Mouse (Mus musculus) retina, adult 2 months (tissue): ENCODE data around the gene Cdk12.

ENCODE experiments used
- DNase-seq: peaks from one replicate; pipeline ENCODE4 v3.0.0-alpha.2; 2012; ENCODE audit warnings: low read depth, low spot score

Gene Cdk12

DNA sequence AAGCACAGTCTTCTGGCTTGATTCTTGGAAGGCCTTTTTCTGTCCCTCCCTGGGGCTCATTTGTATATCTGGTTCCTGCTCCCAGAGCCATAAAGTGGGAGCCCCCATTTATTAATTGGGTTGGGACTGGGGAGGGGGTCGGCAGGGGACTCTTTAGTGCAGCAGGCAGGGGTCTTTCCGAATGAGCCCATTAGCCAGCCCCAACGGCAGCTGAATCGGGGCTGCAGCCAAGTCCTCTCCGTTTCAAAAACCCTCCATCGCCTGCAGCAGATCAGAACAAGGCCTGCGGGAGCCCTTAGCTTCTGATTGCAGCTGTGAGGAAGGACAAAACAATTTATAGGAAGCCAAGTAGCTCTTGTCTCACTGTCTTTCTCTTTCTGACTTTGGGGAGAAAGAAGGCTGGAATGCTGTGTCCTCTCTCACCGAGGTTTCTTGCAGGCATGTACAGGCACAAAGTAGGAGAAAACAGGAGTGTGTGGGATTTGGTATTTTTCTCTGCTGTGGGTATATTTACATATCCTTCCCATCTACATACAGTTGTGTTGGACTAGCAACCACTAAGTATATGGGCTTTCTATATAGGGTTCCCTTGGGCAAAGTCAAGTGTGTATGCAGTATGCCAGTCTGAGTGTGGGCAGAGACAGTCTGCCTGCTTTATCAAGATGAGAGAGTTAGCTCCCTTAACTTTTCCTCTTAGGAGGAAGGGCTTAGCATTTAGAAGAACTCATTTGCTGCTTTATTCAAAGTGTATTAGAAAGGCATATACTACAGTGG, 58.0 kb downstream of the Cdk12 start:
- DNase-seq, result no peak

DNA sequence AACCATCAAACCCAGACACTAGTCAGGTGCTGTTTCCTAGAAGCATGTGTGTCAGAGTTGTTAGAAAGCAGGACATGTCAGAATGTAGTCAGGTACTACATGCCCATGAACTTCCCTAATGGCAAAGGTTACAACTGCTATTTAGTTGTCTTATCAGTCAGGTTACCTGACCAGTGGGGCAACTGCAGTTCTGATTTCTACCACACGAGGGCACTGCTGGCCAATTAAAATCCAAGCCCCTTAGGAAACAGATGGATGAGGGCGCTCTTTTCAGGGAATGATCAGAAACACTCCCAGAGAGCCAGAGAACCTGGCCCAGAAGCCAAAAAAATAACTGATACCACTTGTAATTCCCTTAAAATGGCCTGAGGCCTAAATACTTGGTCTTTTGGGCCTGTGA, 62.2 kb downstream of the Cdk12 start:
- peak; percentile 60 for DNase-seq

DNA sequence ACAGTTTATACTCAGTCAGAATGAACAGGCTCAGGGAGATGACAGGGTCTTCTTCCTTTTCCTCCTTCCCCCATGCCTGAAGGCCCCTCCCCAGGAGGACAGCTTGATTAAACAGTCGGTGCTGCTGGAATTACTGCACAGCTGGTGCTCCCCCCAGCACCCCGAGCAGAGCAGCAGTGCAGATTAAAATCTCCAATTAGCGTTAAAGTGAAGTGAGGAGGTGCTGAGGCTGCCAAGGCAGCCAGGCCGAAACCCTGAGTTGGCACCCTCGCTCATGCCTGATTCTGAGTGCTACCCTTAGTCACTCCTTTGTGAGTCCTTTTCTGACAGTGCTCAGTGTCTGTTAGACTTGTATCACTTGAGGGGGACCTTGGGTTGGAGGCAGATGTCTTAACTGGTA, 63.0 kb downstream of the Cdk12 start:
- DNase-seq, result no peak

DNA sequence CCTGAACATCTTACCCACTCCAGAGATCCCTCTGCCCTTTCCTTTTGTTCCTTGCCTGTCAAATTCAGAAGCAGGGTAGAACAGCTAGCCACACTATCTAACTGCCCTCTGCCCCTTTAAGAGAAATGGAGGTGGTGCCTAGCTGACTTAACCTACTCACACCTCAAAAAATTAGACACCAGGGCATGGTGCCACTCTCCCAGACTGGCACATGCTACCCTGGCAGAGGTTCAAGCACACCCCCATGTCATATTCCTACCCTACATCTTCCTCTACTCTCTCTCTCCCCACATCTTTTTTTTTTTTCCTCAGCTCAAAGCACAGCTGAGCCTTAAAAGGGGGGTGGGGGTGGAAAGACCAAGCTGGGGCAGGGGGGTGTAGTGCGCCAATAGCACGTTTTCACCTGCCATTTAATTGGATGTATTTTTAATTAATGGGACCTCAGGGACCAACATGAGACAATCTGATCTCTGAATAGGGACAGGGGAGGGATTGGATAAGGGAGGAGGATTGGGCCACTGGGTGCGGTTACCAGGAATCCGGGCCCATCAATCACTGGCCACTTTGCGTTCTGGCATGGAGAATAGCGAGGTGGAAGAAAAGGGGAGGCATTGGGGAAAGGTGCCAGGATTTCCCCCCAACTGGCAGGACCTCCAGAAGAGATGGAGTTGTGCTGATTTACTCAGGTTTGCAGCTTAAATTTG, 64.0 kb downstream of the Cdk12 start:
- no peak for DNase-seq

DNA sequence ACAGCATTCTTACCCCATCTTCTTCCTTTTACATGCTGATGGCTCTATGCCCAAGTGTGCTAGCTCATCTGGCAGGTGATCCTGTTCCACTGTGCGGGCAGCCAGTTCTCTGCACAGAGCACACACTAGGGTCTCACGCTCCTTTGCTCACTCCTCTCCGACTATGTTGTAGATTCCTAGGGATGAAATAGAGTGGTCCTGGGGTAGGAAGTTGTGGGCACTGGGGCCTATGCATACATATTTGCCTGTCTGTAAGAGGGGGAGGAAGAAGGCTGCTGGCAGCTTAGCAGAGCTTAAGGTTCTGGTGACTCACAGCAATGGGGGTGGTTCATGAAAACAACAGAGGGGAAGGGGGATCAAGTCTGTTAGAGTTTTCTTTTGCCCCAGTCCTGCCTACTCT, 67.2 kb downstream of the Cdk12 start:
- DNase-seq, result no peak

DNA sequence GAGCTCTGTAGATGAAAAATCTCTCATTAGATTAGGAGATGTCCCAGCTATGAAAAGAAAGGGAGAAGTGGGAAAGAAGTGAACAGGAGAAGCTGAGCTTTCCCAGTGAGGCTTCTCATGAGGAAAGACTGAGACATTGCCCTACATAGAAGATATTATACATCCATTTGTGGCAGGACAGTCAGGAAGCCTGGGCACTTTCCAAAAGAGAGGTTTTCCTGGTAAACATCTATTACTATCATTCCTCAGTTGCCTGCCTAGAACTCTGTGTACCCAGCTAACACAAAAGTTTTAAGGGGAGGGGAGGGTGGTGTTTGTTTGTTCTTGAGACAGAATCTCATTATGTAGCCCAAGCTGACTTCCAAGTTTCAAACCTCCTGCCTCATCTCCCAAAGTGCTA, 67.6 kb downstream of the Cdk12 start:
- no peak for DNase-seq

DNA sequence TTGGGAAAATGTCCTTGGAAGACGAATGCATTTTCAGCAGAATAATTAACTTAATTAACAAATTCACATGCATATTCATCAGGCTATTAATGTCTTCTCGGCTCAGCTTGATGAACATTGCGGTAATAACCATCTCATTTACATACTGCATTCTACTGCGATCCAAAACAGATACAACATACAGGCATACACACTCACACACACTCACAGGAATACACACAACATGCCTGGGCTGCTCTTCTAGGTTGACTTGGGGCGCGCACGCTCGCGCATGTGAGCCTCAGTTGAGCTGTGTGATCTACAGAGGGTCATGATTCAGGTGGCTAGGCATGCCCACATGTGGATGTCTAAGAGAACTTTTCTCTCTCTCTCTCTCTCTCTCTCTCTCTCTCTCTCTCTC, 80.9 kb downstream of the Cdk12 start:
- no peak for DNase-seq

DNA sequence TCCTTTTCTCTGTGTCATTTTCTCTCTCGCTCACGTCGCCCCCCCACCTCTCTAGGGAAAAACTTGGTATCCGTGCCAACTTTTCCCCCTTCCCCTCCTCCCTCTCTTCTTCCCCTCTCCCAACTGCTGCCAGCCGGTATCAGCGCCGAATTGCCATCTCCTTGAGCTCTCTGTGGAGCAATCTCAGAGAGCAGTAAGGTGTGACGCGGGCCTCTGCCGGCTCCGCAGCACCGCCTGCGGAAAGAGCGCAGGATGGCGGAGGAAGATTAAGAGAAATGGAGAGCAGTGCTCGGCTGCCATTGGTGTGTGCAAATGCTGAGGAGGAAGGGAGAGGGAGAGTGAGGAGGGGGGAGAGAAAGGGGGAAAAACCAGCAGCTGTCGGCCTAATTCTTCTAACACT, 81.4 kb downstream of the Cdk12 start:
- DNase-seq, result no peak

DNA sequence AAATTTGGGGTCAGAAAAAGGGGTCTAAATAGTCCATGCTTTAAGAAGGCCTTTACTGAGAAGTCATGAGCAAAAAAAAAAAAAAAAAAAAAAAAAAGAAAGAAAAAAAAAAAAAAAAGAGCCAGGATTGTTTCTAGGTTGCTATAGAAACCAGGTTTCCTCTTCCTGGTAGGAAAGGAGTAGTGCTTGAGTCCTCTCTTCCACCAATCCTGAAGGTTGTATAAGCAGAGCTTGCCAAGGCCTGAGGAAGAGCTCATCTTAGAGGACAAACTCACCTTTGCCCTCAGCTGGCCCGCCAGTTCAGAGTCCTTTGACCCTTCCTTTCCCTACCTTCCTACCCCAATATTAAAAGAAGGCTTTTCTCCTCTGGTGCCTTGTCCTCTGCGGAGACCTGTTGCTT, 82.5 kb downstream of the Cdk12 start:
- no peak for DNase-seq

DNA sequence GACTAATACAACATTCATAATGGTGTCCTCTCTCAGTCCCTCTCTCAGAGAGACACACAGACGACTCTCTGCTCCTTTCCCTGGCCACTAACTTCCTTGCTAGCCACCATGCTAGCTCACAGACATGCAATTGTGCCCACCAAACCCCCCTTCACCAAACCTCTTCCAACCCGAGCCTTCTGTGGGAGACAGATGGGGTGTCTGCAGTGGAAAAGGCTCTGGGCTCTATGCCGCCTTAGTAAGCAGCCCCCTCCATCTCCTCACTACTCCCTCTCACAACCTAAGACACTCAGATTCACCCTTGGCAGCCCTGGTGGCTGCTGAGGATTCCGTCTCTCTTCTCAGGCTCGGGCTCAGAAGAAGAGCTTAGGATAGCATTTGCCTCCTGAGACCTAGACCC, 84.7 kb downstream of the Cdk12 start:
- DNase-seq, result no peak

DNA sequence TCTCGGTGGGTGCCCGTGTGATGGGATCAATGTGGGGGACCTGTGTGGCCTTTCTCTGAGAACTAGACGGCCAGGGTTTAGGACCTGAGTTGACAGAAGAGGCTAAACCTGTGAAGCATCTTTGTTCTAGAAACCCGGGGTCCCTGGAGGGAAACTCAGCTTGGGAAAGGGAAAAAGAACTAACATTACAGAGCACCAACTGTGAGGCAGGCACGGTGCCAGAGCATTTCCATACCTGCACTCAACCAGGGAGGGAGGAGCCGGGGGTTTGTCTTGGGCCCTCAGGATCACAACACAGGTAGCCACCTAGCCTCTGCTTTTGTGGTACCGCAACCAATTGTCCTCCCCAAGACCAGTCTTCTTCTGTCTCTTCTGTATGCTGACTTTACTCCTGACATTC, 85.1 kb downstream of the Cdk12 start:
- no peak for DNase-seq

DNA sequence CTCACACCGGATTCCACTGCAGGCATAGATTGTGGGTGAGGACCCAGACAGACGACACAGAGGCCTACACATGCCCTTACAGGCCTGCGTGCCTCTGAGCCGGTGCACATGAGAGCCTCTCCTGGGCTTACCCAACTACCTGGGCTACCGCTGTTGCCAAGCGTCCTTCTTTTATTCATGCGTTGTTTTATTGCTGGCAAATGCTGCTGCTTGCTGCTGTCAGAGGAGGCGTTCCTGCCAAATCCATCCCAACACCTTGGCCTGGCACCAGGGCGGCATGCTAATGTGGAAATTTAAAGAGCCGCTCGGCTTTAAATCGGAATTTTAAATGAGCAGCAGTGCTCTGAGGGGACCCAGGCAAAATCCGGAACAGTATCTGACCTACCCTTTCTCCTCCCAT, 87.0 kb downstream of the Cdk12 start:
- DNase-seq, result no peak

DNA sequence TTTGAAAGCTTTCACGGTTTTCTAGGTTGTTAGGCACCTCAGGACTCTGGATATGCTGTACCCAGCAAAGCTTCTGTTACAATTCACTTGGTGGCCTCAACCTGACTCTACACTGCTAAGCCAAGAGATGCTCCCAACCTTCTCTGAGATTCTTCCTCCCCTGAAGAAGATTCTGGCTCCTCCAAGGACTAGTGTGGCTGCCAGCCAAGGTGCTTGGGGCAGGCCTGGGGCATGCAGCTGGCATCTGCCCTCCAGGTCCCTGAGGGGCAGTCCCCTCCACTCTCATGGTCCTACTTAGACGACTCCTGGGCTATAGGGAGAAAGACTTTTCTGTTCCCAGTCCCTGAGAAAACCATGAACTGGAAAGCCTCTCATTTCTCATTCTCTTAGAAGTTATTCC, 88.0 kb downstream of the Cdk12 start:
- no peak for DNase-seq

DNA sequence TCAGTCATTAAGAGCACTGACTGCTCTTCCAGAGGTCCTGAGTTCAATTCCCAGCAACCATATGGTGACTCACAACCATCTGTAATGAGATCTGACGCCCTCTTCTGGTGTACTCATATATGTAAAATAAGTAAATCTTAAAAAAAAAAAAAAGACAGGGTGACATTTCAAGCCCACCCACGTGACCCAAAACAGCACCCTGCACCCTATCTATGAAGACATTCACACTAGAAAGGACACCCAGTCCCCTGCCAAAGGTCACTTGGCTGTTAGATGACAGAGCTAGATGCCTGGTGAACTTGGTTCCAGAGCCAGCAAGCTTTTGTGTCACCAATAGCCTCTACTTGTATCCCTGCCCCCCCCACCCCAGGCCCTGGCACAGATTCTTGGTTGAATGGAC, 90.2 kb downstream of the Cdk12 start:
- no peak for DNase-seq

DNA sequence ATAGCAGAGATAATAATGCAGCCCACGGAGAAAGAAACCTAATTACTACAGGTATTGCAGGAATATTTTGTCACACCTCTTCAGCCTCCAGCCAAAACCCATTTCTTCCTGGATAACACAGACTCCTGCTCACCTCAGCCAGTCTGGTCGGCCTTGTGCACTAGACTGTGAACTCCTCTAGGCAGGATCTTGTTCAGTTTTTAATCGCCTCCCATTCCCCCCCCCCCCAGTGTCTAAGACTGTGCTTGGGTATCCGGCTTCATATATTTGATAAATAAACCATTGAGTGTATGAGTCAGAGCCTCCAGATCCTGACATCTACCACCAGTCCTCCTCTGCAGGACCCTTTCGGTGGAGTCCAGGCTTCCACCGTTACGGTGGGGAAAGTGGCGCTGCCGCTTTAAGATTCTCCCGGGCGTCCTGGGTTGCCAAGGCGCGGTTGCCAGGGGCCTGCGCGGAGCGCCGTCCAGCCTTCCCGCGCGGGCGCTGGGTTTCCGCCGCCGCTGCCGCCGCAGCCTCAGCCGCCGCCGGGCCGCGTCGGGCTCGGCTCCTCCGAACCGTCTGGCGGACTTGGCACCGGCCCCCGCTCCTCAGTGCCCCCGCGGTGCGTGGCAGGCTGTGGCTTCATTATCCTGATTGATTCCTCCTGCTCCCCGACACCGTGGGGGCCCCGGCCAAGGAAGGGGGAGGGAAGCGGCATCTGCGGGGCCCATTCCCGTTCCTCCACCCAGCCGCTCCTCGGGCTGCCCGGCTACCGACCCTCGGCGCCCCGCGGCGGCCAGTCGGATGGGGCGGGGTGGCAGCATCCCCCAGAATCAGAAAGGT, 91.5 kb downstream of the Cdk12 start:
- DNase-seq, result no peak

DNA sequence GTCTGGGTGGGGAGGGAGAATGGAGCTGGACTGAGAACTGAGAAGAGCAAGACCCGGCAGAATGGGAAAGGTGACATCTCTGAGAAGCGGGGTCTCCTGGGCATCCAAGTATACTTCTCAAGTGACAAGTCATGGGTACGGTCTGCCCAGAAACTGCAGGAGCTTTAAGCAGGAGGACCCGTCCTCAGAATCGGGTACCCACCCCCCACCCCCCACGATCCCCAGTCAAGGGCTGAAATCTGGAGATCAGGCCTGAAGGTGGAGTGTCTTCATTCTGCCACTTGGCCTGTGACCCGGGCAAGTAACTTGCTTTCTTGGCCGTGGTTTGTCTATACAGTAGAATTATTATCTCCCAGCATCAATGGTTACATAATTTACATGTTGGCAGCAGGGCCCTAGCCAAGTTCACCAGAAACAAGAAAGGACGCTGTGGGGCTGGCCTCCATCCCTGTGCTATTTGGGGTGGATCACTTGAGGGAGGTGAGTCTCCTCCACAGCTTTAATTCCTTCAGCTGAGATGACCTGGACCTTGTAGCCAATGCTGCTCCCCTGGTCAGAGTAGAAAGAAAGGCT, 92.2 kb downstream of the Cdk12 start:
- no peak for DNase-seq

DNA sequence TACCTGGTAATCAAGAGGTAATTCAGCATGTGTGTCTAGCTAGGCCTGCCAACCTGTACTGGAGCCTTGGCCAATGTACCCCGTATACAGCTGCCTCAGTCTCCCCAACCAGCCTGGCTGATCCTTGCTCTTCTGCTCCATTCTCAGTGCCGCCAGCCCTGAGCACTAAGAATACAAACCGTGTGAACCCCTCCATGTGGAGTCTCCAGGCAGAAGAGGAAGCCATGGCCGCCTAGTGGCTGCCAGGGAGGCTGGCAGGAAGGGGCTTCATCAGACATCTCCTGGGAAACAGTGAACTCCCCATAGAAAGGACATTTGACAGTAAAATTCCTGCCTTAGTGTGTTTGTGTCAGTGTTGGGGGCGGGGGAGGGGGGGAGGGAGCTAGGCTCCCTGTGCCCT, 93.4 kb downstream of the Cdk12 start:
- DNase-seq, result no peak

DNA sequence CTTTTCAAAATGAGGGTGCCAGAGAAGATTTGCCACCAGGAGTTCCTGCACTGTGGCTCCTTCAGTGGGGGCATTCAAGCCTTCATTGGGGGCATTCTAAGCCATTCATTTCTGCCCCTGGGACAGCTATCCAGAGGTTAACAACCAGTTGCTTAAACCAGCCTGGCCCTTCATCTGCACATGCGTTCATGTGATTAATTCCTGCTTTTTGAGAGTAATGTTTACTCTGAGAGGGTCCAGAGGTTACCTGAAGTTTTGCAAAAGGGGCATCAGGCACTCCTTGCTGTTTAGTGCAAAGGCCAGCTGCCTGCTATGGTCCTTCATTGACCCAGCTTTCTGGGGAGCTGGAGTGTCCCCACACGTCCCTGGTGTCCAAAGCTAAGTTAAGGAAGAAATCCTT, 94.1 kb downstream of the Cdk12 start:
- no peak for DNase-seq

DNA sequence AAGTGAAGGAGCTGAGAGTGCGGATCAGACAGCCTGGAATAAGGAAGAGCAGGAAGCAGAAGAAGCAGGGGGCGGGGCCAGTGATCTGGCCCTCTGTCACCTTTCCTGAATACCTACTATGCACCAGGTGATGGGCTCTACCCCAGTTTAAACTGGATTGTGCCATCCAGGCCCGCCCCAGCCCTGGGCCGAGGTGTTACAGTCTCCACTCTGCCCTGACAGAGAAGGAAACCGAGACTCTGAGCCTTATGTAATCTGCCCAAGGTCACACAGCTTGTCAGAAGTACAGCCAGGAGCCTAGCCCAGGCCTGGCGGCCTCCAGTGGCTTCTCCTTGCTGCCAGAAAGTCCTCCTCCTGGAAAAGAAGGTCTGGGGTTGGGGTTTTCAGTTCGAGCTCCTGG, 94.9 kb downstream of the Cdk12 start:
- DNase-seq, result no peak

DNA sequence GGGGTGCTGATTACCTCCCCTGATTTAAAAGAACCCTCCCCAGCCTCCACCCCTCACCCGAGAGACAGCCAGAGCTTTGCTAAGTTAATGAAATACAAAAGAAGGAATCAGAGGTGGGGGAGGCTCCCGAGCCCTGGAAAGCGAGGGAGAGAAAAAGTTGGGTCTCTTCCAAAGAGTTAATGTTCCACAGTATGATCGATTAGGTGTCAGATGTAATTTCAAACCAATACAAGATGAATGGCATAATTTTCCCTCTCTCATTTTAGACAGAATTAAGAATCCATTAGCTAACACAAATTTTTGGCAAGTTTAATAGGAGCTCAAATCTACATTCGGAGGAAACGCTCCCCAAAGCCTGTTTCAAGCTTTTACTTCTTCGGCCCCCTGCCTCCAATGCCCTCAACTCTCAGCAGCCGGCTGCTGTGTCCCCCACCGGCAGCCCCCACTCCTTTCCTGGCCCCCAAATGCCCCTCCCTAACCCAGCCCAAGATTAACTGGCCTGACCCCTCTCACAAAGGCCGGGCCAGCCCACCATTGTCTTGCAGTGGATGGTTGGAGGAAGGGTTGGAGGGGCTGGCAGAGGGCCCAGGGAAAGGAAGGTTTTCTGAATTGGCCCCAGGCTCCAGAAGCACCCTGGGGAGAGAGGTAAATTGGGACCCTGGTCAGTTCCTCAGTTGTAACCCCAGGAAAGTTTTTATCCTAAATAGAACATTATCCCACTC, 95.8 kb downstream of the Cdk12 start:
- no peak for DNase-seq

DNA sequence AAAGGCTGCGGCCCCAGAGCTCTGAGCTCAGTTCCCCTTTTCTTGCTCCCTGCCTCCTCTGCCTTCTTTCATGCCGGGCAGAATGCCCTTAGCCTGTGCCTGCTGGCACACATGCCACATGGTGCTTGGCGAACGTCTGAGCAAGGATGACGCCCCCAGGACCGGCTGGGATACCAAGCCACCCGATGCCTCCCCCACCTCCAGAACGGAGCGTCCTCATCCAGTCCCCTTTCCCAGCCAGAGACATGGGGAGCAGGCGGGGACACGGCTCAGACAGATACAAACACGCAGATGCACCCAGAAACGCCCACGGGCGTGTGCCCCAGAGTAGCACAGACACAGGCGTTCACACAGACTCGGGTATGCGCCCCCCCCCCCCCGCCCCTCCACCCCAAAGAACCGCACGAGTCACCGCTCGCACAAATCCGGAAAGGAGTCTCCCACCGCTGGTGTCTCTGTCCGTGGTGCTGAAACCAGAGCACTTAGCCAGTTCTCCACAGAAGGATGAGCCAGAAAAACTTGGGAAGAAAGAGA, 111.0 kb downstream of the Cdk12 start:
- no peak for DNase-seq
